Mouse (Mus musculus) forebrain, embryonic 11.5 days (tissue): ENCODE data around the gene Gm15217. TPM values are rescaled to one million over a fixed set of nuclear protein-coding genes. Genes with fewer than 3 reads are reported as not detected.

ENCODE experiments used
- ATAC-seq: fragments of 200-750 bp; cut with Nextera tagmentation; replicated peaks from 2 replicates; pipeline ENCODE4 v1.8.0; 2017; ENCODE audit warnings: moderate TSS enrichment; ENCODE audit not compliant: low FRiP score
- DNase-seq: peaks from one replicate; pipeline ENCODE4 v3.0.0-alpha.2; 2017; ENCODE audit warnings: low spot score
- H3K27ac ChIP-seq: fragments of 300-500 bp; sonication (generic); 2 replicates; pipeline ENCODE4 v1.5.1; 2014; ENCODE audit warnings: low read depth, low read length
- H3K27me3 ChIP-seq: fragments of 300-500 bp; sonication (generic); 2 replicates; pipeline ENCODE4 v1.6.1; 2014; ENCODE audit warnings: mild to moderate bottlenecking, low read length, mixed read lengths; ENCODE audit not compliant: control insufficient read depth, insufficient read depth
- H3K36me3 ChIP-seq: fragments of 300-500 bp; sonication (generic); 2 replicates; pipeline ENCODE4 v1.6.1; 2014; ENCODE audit warnings: mild to moderate bottlenecking, low read length, moderate library complexity, mixed read lengths; ENCODE audit not compliant: control insufficient read depth, insufficient read depth
- H3K4me1 ChIP-seq: fragments of 300-500 bp; sonication (generic); replicated peaks from 2 replicates; pipeline ENCODE4 v1.6.1; 2014; ENCODE audit warnings: low read length, mixed read lengths; ENCODE audit not compliant: control insufficient read depth, insufficient read depth
- H3K4me2 ChIP-seq: fragments of 300-500 bp; sonication (generic); 2 replicates; pipeline ENCODE4 v1.6.1; 2014; ENCODE audit warnings: low read depth, mild to moderate bottlenecking, low read length, moderate library complexity, mixed read lengths; ENCODE audit not compliant: severe bottlenecking
- H3K4me3 ChIP-seq: fragments of 300-500 bp; sonication (generic); 2 replicates; pipeline ENCODE4 v1.5.1; 2014; ENCODE audit warnings: low read depth, low read length
- H3K9ac ChIP-seq: fragments of 300-500 bp; sonication (generic); 2 replicates; pipeline ENCODE4 v1.6.1; 2014; ENCODE audit warnings: low read length
- H3K9me3 ChIP-seq: fragments of 300-500 bp; sonication (generic); 2 replicates; pipeline ENCODE4 v1.6.1; 2016; ENCODE audit warnings: low read length, mixed read lengths; ENCODE audit not compliant: control insufficient read depth
- WGBS: fragments of 180-500 bp; shearing (Covaris S2); extraction: QIAGEN DNeasy Blood & Tissue Kit; methylation state at CpG from one replicate; pipeline ENCODE4 v1.1.7; 2014; 5-methylcytosine and 5-hydroxymethylcytosine counted together
- polyA plus RNA-seq: library from polyadenylated mRNA; unstranded; fragments of >200 nt; fragmentation: Nextera tagmentation; extraction: Ambion mirVana; gene quantifications from 2 replicates; pipeline ENCODE4 v1.2.1, GENCODE M21; 2014

Gm15217 gene
- polyA plus RNA-seq, 1 experiment from 2014 or later = not detected

DNA sequence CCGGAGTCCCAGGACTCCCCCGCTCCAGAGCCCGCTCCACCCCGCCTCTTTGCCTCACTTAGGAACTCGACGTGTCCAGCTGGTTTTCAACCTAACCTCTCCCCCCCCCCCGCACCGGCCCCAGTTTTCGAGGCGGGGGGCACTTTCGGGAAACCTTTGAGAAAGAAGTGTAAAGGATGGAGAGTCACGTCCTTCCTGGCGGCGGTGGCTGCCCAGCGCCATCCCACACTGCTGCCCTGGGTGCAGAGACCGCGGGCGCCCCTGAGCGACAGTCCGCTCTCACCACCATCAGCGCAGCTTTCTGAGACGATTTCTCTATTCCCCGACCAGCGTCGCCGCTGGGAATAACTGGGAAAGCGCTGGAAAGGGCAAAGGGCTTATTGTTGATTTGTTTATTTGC is 9.4 kb downstream of the Gm15217 start:
- Histone ChIP-seq H3K27me3 (peaks cover 64% of the 10 kb centered on the region), H3K4me3 (peak overlapping the region; percentile 46), H3K27ac (no peak overlapping the region), H3K36me3 (no peaks in the 10 kb centered on the region), H3K4me1 (peaks cover 9% of the 10 kb centered on the region; the same call in 1 of the 2 replicates), H3K9ac (0 out of 2 replicates have a peak overlapping the region, but pooled peaks have one; percentile 16), H3K4me2 (peak overlapping the region; percentile 53), H3K9me3 (no peaks in the 10 kb centered on the region)
- ATAC-seq (no peak; the same call in 1 of the 2 replicates), DNase-seq (peak; percentile 75)
- 0% methylated on average over 27 of the region's 27 CpGs for WGBS

DNA sequence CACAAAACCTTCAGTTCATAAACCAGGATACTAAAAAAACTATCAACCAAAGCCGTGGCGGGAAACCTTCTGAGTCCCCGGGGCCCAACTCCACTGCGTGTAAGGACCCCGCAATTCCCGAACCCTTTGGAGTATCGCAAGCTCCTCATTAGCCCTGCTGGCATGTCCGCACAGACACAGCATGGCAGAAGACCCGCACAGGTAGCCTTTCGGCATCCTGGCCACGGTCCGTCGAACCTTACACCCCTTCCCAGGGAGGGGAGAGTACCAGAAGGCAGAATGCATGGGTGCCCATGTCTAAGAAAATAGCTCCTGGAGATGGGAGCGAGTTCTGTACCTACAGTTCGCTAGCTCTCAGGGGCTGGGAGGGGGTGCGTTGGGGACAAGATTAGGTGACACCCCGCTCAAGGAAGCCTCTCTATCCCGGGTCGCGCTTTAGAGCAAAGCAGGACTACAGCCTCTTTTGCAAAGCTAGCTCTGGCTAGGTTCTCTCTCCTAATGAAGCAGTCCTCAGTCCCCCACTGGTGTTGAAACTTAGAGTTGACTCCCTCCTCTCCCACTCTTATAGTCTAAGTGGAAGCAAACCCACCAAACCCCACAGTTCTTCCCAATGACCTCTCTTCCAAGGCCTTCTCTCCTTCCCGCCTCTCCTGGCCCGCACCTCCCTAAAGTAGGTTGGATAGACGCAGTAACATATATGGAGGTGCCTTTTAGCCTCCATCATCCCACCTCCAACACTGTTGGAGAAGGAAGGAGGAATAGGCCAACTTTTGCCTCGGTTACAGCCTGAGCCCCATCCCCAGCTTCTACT is 10.4 kb downstream of the Gm15217 start:
- Histone ChIP-seq H3K9ac (peak overlapping the region; percentile 35), H3K4me2 (peak overlapping the region; percentile 44), H3K4me1 (peaks cover 9% of the 10 kb centered on the region; the same call in 1 of the 2 replicates), H3K27ac (no peak overlapping the region), H3K4me3 (peak overlapping the region; percentile 46), H3K9me3 (no peaks in the 10 kb centered on the region), H3K27me3 (peaks cover 59% of the 10 kb centered on the region), H3K36me3 (no peaks in the 10 kb centered on the region)
- ATAC-seq (no peak), DNase-seq (no peak)
- WGBS = 5% methylated on average over 24 of the region's 24 CpGs

DNA sequence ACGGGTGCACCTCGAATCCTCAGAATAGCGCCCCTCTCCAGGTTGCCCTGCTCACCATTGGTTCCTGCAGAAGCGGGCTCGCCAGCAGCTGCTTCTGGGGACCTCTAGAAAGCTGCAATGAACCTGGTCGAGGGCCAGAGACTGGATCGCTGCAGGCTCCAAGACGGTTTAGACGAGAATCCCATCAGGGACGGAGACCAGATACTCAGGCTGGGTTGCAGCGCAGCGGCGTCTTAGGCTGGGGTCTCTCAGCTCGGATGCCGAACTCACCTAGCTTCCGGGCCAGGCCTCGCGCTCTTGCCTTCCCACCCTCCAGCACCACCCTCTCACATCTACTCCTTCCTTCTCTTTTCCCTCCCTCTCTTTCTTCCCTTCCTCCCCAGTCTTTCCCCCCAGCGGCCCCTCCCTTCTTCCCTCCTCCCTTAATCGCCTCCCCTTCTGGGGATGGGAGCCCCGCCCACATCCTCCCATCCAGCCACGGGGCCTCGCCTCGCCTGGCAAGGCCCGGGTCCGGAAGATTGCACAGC is 11.1 kb downstream of the Gm15217 start, which contains the start of gene Bmp4:
Bmp4 (minus strand) TSS at position 421 of the 527 bp plus-strand sequence.
- peaks cover 57% of the 10 kb centered on the region for H3K27me3 ChIP-seq
- H3K4me3 ChIP-seq = peak within 1 kb of the TSS; percentile 46
- no peaks in the 10 kb centered on the region for H3K36me3 ChIP-seq
- no peaks in the 10 kb centered on the region for H3K9me3 ChIP-seq
- peaks cover 7% of the 10 kb centered on the region; the same call in 1 of the 2 replicates for H3K4me1 ChIP-seq
- DNase-seq (peak; percentile 75), ATAC-seq (0 out of 2 replicates have a peak, but pooled peaks have one; percentile 8)
- peak within 1 kb of the TSS; percentile 44 for H3K4me2 ChIP-seq
- H3K27ac ChIP-seq = no peak within 1 kb of the TSS
- H3K9ac ChIP-seq = peak within 1 kb of the TSS; percentile 35
- 2% methylated on average over 26 of the region's 26 CpGs for WGBS

DNA sequence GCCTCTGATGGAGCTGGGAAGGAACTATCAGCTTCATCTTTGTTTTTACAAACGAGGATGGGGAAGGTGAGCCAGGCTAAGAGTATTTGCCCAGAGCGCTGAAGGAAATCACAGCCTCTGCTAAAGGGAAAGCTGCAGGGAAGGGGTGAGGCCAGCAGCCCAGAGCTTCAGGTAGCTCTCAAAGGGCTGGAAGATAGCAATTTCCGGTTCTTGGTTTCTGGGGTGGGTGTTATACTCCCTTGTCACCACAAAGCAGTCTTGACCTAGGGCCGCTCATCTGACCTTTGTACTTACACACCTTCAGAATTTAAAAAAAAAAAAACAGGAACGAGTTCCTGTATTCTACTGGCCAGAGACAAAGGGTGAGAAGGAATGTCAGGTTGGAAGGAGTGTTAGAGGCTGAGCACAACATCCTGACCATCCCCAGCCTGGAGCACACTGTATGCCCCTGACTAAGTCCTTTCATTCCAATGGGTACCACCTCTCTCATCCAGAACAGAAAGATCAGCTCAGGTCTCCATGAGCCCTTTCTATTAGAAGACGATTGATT is 12.5 kb downstream of the Gm15217 start:
- no peak for ATAC-seq
- peaks cover 47% of the 10 kb centered on the region for H3K27me3 ChIP-seq
- 47% methylated on average over 6 of the region's 6 CpGs for WGBS

DNA sequence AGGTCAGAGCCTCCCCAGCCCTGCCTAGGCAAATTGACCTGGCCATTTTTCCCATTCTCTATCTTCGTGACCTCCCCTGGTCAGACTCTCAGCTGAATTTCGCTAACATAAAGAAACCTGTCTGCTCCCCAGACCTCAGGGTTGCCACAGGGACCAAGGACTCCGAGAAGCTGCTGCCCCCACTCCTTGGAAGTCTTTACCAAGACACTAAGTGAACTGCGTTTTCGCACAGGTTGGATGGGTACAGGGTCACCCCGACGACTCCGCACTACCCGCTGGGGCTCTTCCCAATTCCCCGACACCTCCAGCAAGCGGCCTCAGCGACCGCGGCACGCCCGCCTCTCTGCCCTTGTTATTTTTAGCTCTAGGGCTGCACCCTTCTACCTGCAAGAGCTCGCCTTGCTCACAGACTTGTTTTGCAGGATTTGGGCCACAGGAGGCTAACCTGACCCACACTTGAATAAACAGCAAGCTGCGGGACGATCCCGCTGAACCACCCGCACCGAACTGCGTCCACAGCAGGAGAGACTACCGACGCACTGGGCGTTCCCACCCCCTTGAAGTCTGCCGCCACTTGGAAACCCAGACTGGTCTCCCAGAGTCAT is 19.0 kb downstream of the Gm15217 start:
- Histone ChIP-seq H3K36me3 (no peaks in the 10 kb centered on the region), H3K4me3 (peak overlapping the region; percentile 15), H3K9me3 (no peaks in the 10 kb centered on the region), H3K4me1 (no peaks in the 10 kb centered on the region), H3K9ac (peak overlapping the region; percentile 27; the same call in 1 of the 2 replicates), H3K4me2 (peak overlapping the region; percentile 47), H3K27me3 (peaks cover 26% of the 10 kb centered on the region), H3K27ac (no peak overlapping the region)
- DNase-seq = no peak
- WGBS = 1% methylated on average over 27 of the region's 27 CpGs
- ATAC-seq = no peak

More for the DNA sequence above, 12.5 kb downstream of the Gm15217 start:
- H3K4me3 ChIP-seq = no peak overlapping the region
- H3K4me1 ChIP-seq = peaks cover 5% of the 10 kb centered on the region; the same call in 1 of the 2 replicates
- DNase-seq = no peak
- no peak overlapping the region for H3K27ac ChIP-seq
- H3K36me3 ChIP-seq = no peaks in the 10 kb centered on the region
- no peak overlapping the region for H3K9ac ChIP-seq
- H3K4me2 ChIP-seq = no peak overlapping the region
- no peaks in the 10 kb centered on the region for H3K9me3 ChIP-seq

DNA sequence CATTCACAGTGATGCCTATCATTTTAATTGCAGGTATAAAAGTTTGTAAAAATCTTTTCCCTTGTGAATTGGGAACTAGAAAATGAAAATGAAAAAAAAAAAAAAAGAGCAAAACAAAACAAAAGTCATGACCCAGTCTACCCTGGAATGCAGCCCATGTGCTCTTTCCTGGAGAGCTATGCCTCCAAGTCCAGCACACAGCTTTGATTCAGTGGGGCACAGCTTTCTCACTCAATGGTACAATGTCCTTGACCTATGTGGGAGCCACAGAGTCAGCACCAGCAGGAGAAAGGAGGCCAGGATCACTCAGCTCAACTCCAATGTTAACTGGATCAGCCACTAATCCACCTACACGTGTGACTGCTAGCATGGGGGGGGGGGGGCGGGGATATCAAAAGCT is 20.7 kb downstream of the Gm15217 start:
- Histone ChIP-seq H3K27ac (no peak overlapping the region), H3K9ac (no peak overlapping the region), H3K4me2 (no peak overlapping the region), H3K36me3 (no peaks in the 10 kb centered on the region), H3K27me3 (peaks cover 24% of the 10 kb centered on the region), H3K4me1 (no peaks in the 10 kb centered on the region), H3K4me3 (no peak overlapping the region), H3K9me3 (no peaks in the 10 kb centered on the region)
- ATAC-seq (no peak), DNase-seq (no peak)
- WGBS = 72% methylated on average over 2 of the region's 2 CpGs

DNA sequence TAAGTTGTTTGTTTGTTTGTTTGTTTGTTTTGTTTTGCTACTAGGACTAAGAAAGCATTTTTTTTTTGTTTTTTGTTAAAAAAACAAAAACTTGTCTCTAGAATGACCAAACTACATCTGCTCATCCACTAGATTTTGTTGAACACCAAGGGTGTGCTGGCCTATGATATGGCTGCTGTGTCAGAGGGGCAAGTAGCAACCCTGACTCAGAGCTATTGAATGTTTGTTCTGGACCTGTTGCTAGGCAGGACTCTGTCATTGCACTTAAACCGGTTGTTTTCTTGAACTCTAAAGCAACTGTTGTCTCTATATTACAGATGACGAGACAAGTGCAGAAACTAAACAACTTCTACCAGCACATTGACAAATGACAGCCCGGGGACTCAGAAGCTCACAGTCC is 29.1 kb downstream of the Gm15217 start:
- WGBS = 97% methylated on average over 3 of the region's 3 CpGs

DNA sequence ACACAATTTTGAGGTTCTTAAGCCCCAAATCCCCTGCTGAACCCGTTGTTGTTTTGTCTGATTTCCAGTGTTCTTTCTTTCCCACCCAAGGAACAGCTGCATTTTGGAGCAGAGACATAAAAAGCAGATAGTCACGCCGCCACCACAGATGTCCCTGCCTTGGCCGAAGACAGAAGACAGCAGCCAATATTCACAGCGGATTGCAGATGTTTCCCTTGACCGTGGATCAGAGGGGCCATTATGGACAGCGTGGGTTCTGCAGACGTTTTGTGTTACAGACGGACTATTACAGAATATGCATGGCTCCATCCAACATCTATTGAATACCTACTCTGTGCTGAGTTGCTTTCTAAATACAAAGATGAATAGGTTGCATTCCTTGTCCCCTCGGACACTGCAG is 29.8 kb downstream of the Gm15217 start:
- Histone ChIP-seq H3K4me3 (no peak overlapping the region), H3K36me3 (no peaks in the 10 kb centered on the region), H3K9ac (no peak overlapping the region), H3K27me3 (no peaks in the 10 kb centered on the region), H3K4me2 (no peak overlapping the region), H3K4me1 (no peaks in the 10 kb centered on the region), H3K27ac (no peak overlapping the region), H3K9me3 (no peaks in the 10 kb centered on the region)
- no peak for ATAC-seq
- no peak for DNase-seq
- WGBS = 83% methylated on average over 10 of the region's 10 CpGs

More for the DNA sequence above, 29.1 kb downstream of the Gm15217 start:
- Histone ChIP-seq H3K4me2 (no peak overlapping the region), H3K9ac (no peak overlapping the region), H3K9me3 (no peaks in the 10 kb centered on the region), H3K36me3 (no peaks in the 10 kb centered on the region), H3K4me1 (no peaks in the 10 kb centered on the region), H3K27ac (no peak overlapping the region), H3K4me3 (no peak overlapping the region), H3K27me3 (no peaks in the 10 kb centered on the region)
- DNase-seq = no peak
- no peak for ATAC-seq
